Mouse (Mus musculus): ENCODE data around the gene Cotl1.
A peak's percentile ranks its signal among the peaks of the same experiment; 100 is the strongest.

Gene Cotl1

DNA sequence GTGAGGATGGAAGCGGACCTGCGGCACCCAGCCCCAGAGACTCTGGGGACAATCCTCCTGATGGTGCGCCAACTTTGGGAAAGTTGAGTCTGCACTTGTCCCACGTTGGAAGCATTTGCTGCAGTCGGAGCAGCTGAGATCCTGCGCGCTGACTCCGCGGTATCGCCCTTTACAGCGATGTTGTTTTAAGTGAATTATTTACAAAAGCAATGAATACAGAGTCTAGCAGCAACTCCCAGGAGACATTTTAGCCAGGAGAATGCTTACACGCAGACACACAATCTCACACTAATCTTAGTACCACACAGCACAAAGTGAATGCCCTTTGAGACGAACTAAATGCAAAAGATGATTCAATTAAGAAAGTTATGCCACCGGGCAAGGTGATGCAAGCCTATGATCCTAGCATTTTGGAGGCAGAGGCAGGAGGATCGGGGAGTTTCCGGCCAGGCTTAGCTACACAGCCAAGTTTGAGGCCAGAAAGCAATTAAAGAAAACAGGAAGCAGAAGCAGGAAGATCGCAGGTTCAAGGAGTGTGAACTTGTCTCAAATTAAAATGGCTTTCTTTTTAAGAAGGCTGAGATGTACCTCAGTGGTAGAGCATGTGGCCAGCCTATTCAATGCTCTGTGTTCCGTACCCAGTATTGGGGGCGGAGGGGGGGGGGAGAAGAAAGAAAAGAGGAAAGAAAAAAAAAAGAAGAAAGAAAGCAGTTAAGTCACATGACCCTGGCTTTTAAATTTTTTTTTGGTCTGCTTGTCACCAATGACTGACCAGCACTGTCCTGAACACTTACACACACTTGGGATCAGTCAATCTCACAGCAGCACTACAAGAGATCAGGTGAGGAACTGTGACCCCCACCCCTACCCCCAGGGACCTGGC lies 2.0 kb downstream of the Cotl1 start:
- DNase-seq (ENCODE audit: extremely low read depth, low read depth): no peak

- no peak for DNase-seq (ENCODE audit: extremely low read depth, low read depth)
Measured at GRCm38 (mm10) chr8:119837553-119838071, 2.7 kb downstream of the Cotl1 start.

- no peak for DNase-seq (ENCODE audit: extremely low read depth, low read depth)
Measured at GRCm38 (mm10) chr8:119836831-119837230, 3.5 kb downstream of the Cotl1 start.

DNA sequence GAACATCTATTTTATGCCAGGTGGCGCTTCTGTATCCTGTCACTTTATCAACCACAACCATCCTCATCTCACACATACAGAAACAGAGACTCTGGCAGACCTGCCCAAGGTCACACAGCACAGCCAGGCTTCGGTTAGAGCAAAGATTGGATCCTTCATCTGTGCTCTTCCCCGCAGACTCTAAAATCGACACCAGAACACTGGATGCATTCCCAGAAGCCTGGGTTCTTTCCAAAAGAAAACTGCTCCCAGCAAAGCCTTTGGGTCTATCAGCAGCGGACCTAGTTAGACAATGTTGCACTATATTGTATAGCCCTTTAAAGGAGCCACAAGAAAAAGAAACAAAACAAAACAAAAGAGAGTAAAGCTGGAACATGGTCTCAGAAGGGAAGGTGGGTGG lies 5.1 kb downstream of the Cotl1 start:
- no peak for DNase-seq (ENCODE audit: extremely low read depth, low read depth)

- DNase-seq (ENCODE audit: extremely low read depth, low read depth): no peak
Measured at GRCm38 (mm10) chr8:119834676-119835075, 5.7 kb downstream of the Cotl1 start.

DNA sequence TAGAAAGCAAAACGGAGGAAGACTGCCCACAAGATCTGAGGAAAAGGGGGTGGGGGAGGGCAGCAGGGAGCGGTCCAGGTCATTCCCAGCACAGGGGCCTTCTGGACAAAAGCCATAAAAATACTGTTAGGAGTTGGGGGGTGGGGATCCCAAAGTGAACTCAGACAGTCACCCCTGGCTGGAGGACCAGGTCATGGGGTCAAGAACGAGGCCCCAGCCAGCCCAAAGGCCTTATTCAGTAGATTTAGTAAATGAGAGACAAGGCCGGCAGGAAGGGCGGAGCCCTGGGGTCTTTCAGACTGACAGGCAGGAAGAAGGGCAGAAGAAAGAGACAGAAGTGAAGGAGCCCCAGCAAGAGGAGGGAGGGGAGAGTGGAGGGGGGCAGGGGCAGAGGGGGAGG lies 7.4 kb downstream of the Cotl1 start:
- DNase-seq (ENCODE audit: extremely low read depth, low read depth): no peak

DNA sequence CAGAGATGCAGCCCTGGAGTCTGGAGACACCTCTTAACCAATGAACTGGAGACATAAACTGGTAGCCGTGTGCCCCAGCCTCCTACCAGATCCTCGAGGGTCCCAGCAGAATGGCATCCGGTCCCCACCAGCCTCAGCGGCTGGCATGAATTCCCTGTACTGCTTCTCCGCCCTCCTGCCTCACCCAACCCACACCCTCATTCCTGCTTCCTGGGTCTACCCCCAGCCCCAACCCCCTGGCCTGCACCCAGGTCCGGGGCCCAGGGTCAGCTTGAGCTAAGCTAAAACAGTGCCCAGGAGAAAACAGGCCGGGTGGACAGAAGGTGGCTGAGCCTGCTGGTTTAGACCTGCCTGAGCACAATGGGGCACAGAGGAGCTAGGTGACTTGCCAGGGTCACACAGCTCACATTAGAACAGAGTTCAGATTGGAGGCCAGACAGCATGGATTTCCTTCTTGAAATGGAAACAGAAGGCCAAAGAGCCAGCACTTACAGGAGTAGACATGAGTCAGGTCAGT lies 8.2 kb downstream of the Cotl1 start:
- DNase-seq (ENCODE audit: extremely low read depth, low read depth): no peak

GRCm38 (mm10) chr8:119831336-119831995 lies 8.9 kb downstream of the Cotl1 start:
- DNase-seq (ENCODE audit: extremely low read depth, low read depth): no peak

DNA sequence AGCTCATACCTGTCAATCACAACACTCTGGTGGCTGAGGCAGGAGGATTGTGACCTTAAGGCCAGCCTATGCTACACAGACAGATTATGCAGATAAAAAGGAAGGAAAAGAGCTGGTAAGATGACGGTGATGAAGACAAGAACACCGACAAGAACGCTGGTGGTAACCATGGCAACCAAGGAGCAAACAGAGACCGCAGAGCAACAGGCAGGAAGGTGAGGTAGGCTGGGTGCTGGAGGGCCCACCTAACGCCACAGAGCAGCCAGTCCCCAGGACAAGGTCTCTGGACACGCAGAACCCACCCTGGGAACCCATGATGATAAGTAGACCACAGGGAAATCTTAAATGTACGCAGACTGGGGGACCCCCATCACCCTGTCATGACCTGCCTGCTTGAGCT lies 9.8 kb downstream of the Cotl1 start:
- DNase-seq (ENCODE audit: extremely low read depth, low read depth): no peak

- no peak for DNase-seq (ENCODE audit: extremely low read depth, low read depth)
Measured at GRCm38 (mm10) chr8:119829870-119830580, 10.3 kb downstream of the Cotl1 start.

GRCm38 (mm10) chr8:119829420-119829819 lies 10.9 kb downstream of the Cotl1 start:
- DNase-seq (ENCODE audit: extremely low read depth, low read depth): no peak

- no peak for DNase-seq (ENCODE audit: extremely low read depth, low read depth)
Measured at GRCm38 (mm10) chr8:119829015-119829414, 11.3 kb downstream of the Cotl1 start.

DNA sequence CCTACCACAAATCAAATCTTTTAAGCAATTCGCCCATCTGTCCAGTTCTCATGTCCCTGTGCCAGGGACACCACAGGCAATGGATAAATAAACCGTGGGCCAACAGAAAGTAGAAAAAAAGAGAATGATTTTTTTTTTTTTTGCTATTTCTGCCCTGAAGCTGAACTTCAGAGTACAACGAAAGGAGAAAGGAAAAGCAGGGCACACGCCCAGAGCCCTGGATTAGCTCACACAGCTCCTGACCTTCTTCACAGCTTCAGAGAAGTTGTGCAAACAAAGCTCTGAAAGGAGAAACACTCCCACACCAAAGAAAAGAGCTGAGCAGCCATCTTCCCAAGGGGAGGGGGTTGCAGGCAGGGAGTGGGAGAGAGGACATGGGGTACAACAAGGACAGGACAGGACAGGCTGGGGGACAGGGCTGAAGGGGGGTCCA lies 12.6 kb downstream of the Cotl1 start:
- DNase-seq (ENCODE audit: extremely low read depth, low read depth): no peak

DNA sequence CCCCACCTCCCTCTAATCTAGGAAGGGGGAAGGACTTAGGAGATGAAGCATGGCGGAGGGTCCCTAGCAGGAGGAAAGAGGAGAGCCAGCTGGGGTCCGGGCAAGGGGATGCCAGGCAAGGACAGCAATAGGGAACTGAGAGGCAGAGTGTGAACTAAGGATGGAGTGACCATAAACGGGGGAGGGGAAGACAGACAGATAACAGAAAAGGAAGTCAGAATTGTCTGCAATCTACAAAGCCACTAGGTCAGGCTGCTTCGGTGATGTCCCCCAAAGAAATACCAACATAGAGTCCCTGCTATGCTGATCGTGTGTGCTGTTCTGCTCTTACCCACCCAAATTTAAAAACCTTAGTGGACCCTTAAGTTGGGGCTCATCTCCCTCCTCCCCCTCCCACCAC lies 13.4 kb downstream of the Cotl1 start:
- peak; percentile 69 for DNase-seq (ENCODE audit: extremely low read depth, low read depth)

DNA sequence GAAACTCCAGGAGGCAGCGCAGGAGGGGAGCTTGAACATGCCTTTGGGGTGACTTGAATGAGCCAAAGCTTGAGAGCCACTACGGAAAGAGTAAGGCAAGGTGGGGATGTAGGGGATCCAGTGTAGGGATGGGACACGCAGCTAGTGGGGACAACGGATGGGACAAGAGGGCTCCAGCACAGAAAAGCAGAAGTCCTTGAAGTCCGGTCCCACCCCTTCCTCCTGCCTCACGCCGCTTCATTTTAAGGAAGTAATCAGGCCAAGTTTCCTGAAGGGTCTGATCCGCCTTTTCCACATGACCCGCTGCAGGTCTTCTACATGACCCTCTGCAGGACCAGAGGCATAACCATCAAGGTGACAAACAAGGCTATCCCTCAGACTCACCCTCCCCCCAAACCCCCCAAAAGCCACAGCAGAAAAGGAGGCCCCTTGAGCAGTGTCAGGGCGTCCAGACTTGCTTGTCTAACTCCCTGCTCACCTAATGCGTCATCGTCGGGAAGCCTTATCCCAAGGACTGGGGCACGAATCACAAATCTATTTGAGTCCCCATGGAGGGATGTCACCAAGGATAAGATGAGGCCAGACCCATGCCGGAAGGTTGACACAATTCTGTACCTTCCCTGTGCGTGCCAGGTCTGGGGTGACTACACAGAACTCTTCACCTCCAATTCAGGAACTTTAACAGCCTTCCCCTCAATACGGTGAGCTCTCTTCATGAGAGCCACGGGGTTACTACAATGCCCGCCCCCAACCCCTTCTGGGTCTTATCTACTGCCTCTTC lies 14.2 kb downstream of the Cotl1 start:
- peak; percentile 85 for DNase-seq (ENCODE audit: extremely low read depth, low read depth)

- no peak for DNase-seq (ENCODE audit: extremely low read depth, low read depth)
Measured at GRCm38 (mm10) chr8:119824809-119825273, 15.5 kb downstream of the Cotl1 start.

DNA sequence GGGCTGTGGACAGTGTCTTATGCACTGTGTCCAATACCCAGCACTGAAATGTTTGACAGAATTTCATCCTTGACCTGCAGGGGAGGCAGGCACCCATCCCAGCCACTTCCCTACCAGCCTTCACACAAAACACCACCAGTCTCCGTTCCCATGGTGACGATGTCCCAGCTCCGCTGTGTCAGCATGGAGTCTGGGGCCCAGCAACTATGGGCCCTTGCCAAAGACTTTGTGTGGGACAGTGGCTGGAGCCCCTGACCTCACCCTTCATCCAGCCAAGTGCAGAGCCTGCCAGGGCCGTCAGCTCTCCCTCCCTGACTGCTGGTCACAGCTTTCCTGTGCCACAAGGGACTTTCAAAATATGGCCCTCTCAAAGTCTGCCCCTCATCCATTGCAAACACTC lies 16.2 kb downstream of the Cotl1 start:
- no peak for DNase-seq (ENCODE audit: extremely low read depth, low read depth)

- DNase-seq (ENCODE audit: extremely low read depth, low read depth): no peak
Measured at GRCm38 (mm10) chr8:119823278-119823677, 17.1 kb downstream of the Cotl1 start.

GRCm38 (mm10) chr8:119821691-119822090 lies 18.7 kb downstream of the Cotl1 start:
- DNase-seq (ENCODE audit: extremely low read depth, low read depth): no peak

DNA sequence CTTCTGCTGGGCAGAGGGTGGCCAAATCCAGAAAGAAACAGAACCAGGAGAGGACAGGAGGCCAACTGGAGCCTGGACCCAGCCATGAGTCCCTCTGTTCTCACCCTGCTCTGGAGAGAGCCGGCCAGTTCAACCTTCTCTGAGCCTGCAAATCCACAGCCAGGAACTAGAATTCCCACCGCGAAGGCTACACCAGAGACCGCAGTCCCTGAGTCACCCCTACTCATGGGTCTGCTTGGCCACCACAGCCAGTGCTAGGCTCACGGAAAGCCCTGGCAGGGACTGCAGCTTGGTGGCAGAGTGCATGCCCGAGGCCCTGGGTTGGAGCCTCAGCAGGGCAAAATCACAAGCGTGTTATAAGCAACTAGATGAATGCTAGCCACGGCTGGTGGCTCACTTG lies 20.4 kb downstream of the Cotl1 start:
- no peak for DNase-seq (ENCODE audit: extremely low read depth, low read depth)

DNA sequence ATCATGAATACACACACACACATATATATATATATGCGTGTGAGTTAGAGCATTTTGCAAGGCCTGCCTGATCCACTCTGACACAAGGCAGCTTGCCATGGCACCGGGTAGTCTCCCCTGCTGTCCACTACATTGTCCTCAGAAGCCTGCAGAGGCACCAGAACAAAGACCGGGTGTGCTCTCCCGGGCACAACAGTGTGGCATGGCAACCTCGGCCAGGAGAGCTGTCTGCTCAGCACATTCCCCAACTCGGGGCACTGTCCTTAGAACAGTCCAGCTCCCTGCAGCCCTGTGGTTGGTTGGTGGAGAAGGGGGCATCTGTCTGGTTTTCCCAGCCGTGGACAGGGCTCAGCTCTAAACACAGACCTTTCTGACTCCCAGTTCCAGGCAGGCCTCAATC lies 21.0 kb downstream of the Cotl1 start:
- no peak for DNase-seq (ENCODE audit: extremely low read depth, low read depth)

Data from MEL-GATA-1-ER (cell line).